10 mouse cellular contexts compared by ENCODE assay signal in the genomic region with DNA sequence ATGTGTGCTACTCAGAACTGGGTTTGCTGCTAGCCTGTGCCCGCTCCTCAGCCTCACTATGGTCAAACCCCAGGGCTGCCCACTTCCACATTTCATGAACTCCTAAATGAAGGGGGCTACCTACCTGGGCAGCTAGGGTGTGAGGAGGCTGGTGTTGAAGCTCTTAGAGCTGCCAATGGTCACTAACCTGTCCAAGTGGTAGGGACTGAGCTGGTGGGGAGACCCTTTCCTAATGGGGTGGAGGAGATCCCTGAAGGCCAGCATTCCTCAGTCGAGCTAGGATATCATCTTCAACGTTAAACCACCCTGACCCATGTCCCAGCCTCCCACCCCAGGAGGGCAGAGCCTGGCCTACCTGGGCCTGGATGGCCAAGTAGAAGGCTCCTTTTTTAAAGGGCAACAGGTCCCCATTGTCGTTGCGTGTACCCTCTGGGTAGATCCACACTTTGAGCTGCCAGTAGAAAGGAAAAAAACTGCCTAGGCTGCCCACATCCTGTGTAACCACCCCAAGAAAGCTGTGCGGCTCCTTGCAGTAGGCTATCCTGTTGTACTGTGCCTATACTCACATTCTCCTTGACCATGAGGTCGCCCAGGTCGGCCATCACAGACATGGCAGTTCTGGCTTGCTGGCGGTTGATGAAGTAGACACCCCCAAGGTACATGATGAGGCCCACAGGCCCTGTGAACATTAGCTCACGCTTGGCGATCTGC. TPM values are rescaled to one million over a fixed set of nuclear protein-coding genes. Genes with fewer than 3 reads are reported as not detected.
DNase-seq lines count a peak whose midpoint lies in the region; ATAC-seq and TF ChIP-seq lines count a peak whose summit lies in the region.
"Had no signal": no experiment of that assay in that cellular context is flagged by ENCODE, and none has a peak within 500 bp of the region (broad histone marks: within the 10 kb centered on the region; RNA-seq: fewer than 3 reads in every experiment).

No protein-coding gene starts in this region.

- TF ChIP-seq CTCF in lung, embryonic 14.5 days (IDR thresholded peaks at IDR 0.05; ENCODE audit: low read depth), result no peak
- no peak for TF ChIP-seq CTCF in lung, adult 2 months (IDR thresholded peaks at IDR 0.05; ENCODE audit: insufficient read depth, low read length)
- TF ChIP-seq CTCF in intestine, postnatal 0 days (IDR thresholded peaks at IDR 0.05; ENCODE audit: low read depth), result no peak

- H3K27ac ChIP-seq in lung, embryonic 14.5 days (ENCODE audit: low read depth), result no peak overlapping the region
- H3K27ac ChIP-seq in intestine, postnatal 0 days (ENCODE audit: low read depth, low read length), result peak overlapping the region; percentile 51
- peak overlapping the region; percentile 55 for H3K27ac ChIP-seq in stomach, embryonic 15.5 days
- no peak overlapping the region for H3K27ac ChIP-seq in forebrain, embryonic 11.5 days (ENCODE audit: low read depth, low read length)
- H3K27ac ChIP-seq: layer of hippocampus, adult 2 months had no signal

- H3K36me3 ChIP-seq in lung, embryonic 14.5 days (ENCODE audit: insufficient read depth), result peaks cover 28% of the 10 kb centered on the region
- peaks cover 44% of the 10 kb centered on the region for H3K36me3 ChIP-seq in intestine, postnatal 0 days (ENCODE audit: control insufficient read depth, insufficient read depth)
- peaks cover 21% of the 10 kb centered on the region for H3K36me3 ChIP-seq in stomach, embryonic 15.5 days
- no peaks in the 10 kb centered on the region for H3K36me3 ChIP-seq in forebrain, embryonic 11.5 days (ENCODE audit: control insufficient read depth, insufficient read depth, low read length)

- no peak overlapping the region for H3K9ac ChIP-seq in lung, embryonic 14.5 days
- no peak overlapping the region for H3K9ac ChIP-seq in intestine, postnatal 0 days (ENCODE audit: low read depth, low read length)
- no peak overlapping the region for H3K9ac ChIP-seq in stomach, embryonic 15.5 days
- H3K9ac ChIP-seq in forebrain, embryonic 11.5 days (ENCODE audit: low read length), result no peak overlapping the region

- no peak overlapping the region for H3K4me2 ChIP-seq in lung, embryonic 14.5 days
- 0 out of 2 replicates have a peak overlapping the region, but pooled peaks have one; percentile 30 for H3K4me2 ChIP-seq in intestine, postnatal 0 days (replicated peaks; ENCODE audit: low read depth)
- no peak overlapping the region for H3K4me2 ChIP-seq in stomach, embryonic 15.5 days
- H3K4me2 ChIP-seq in forebrain, embryonic 11.5 days (ENCODE audit: low read depth, low read length, severe bottlenecking), result no peak overlapping the region

- no peak; the same call in 1 of the 2 replicates for ATAC-seq in lung, embryonic 14.5 days (ENCODE audit: insufficient read depth)
- ATAC-seq in intestine, postnatal 0 days, result no peak
- no peak for ATAC-seq in stomach, embryonic 15.5 days (ENCODE audit: insufficient read depth, low FRiP score, low read depth)
- ATAC-seq in forebrain, embryonic 11.5 days (replicated peaks; ENCODE audit: low FRiP score), result no peak; the same call in 1 of the 2 replicates

- TF ChIP-seq POLR2A in lung, adult 2 months (IDR thresholded peaks at IDR 0.05; ENCODE audit: borderline replicate concordance, extremely low read depth, low read depth, low read length), result no peak

- WGBS in lung, embryonic 14.5 days, result 77% methylated on average over 11 of the region's 11 CpGs
- 49% methylated on average over 11 of the region's 11 CpGs for whole genome bisulfite sequencing in lung, adult 2 months
- WGBS in intestine, postnatal 0 days, result 80% methylated on average over 11 of the region's 11 CpGs
- WGBS in stomach, embryonic 15.5 days, result 80% methylated on average over 11 of the region's 11 CpGs
- WGBS in forebrain, embryonic 11.5 days, result 91% methylated on average over 11 of the region's 11 CpGs

- no peaks in the 10 kb centered on the region for H3K4me1 ChIP-seq in lung, embryonic 14.5 days (ENCODE audit: insufficient read depth)
- peaks cover 5% of the 10 kb centered on the region for H3K4me1 ChIP-seq in lung, adult 2 months (ENCODE audit: control insufficient read depth, insufficient read depth, low read length)
- 0 out of 2 replicates have a peak, but pooled peaks cover 8% of the 10 kb centered on the region for H3K4me1 ChIP-seq in intestine, postnatal 0 days (replicated peaks; ENCODE audit: control insufficient read depth, insufficient read depth, low read length)
- H3K4me1 ChIP-seq in stomach, embryonic 15.5 days, result peaks cover 10% of the 10 kb centered on the region; the same call in 1 of the 2 replicates
- no peaks in the 10 kb centered on the region for H3K4me1 ChIP-seq in forebrain, embryonic 11.5 days (replicated peaks; ENCODE audit: control insufficient read depth, insufficient read depth, low read length)

- no peak overlapping the region for H3K4me3 ChIP-seq in lung, embryonic 14.5 days (ENCODE audit: low read depth, low read length)
- H3K4me3 ChIP-seq in lung, adult 2 months (replicated peaks; ENCODE audit: extremely low read depth, low read depth, low read length), result no peak overlapping the region
- no peak overlapping the region for H3K4me3 ChIP-seq in intestine, postnatal 0 days (ENCODE audit: low read depth, low read length)
- H3K4me3 ChIP-seq in stomach, embryonic 15.5 days (replicated peaks), result no peak overlapping the region
- no peak overlapping the region for H3K4me3 ChIP-seq in forebrain, embryonic 11.5 days (ENCODE audit: low read depth, low read length)
- H3K4me3 ChIP-seq: layer of hippocampus, adult 2 months had no signal

- H3K27me3 ChIP-seq in lung, embryonic 14.5 days (ENCODE audit: insufficient read depth, low read length), result no peaks in the 10 kb centered on the region
- H3K27me3 ChIP-seq in intestine, postnatal 0 days (replicated peaks; ENCODE audit: control insufficient read depth, insufficient read depth, low read length), result no peaks in the 10 kb centered on the region
- H3K27me3 ChIP-seq in stomach, embryonic 15.5 days (replicated peaks), result no peaks in the 10 kb centered on the region
- H3K27me3 ChIP-seq in forebrain, embryonic 11.5 days (ENCODE audit: control insufficient read depth, insufficient read depth, low read length), result no peaks in the 10 kb centered on the region

- no peaks in the 10 kb centered on the region for H3K9me3 ChIP-seq in lung, embryonic 14.5 days (ENCODE audit: low read depth, low read length)
- H3K9me3 ChIP-seq in intestine, postnatal 0 days (ENCODE audit: control insufficient read depth), result no peaks in the 10 kb centered on the region
- no peaks in the 10 kb centered on the region for H3K9me3 ChIP-seq in stomach, embryonic 15.5 days
- no peaks in the 10 kb centered on the region for H3K9me3 ChIP-seq in forebrain, embryonic 11.5 days (ENCODE audit: control insufficient read depth, low read length)

- DNase-seq in heart, adult 11 months, result peak; percentile 95
- no peak for DNase-seq in heart, adult 9 months (ENCODE audit: low spot score in 2 of 2)
- peak; percentile 22 for DNase-seq in lung, embryonic 14.5 days
- DNase-seq in lung, adult 2 months, result no peak
- DNase-seq in forebrain, embryonic 11.5 days (ENCODE audit: low spot score), result no peak
- no peak for DNase-seq in layer of hippocampus, adult 11-12 months (ENCODE audit: low spot score)

RNA-seq across cellular contexts. Expression of a gene that starts 8.3 kb away (rescaled TPM):
- 30.2 and 32.9 TPM in 2 replicates for polyA plus RNA-seq in lung, embryonic 14.5 days (2014; fragmentation: Nextera tagmentation; extraction: Ambion mirVana)
- polyA plus RNA-seq in lung, adult 2 months (2012; rRNA removed), result 106 and 134 TPM in 2 replicates
- polyA plus RNA-seq in intestine, postnatal 0 days (2015; fragmentation: Nextera tagmentation; extraction: Ambion mirVana), result 124 and 128 TPM in 2 replicates
- 60.1 and 63.4 TPM in 2 replicates for polyA plus RNA-seq in stomach, embryonic 15.5 days (2015; fragmentation: Nextera tagmentation; extraction: Ambion mirVana)
- polyA plus RNA-seq in forebrain, embryonic 11.5 days (2014; fragmentation: Nextera tagmentation; extraction: Ambion mirVana), result 6.0 and 8.9 TPM in 2 replicates

RNA-seq across cellular contexts. Expression of a gene that starts 9.4 kb away (rescaled TPM):
- not detected in 2 replicates for polyA plus RNA-seq in lung, embryonic 14.5 days (2014; fragmentation: Nextera tagmentation; extraction: Ambion mirVana)
- polyA plus RNA-seq in lung, adult 2 months (2012; rRNA removed), result not detected in 2 replicates
- not detected in 2 replicates for polyA plus RNA-seq in intestine, postnatal 0 days (2015; fragmentation: Nextera tagmentation; extraction: Ambion mirVana)
- not detected in 2 replicates for polyA plus RNA-seq in stomach, embryonic 15.5 days (2015; fragmentation: Nextera tagmentation; extraction: Ambion mirVana)
- not detected in 2 replicates for polyA plus RNA-seq in forebrain, embryonic 11.5 days (2014; fragmentation: Nextera tagmentation; extraction: Ambion mirVana)
- polyA plus RNA-seq: hindbrain, embryonic 11.5 days had no signal

RNA-seq across cellular contexts. Expression of a gene that starts 16.1 kb away (rescaled TPM):
- polyA plus RNA-seq in lung, embryonic 14.5 days (2014; fragmentation: Nextera tagmentation; extraction: Ambion mirVana), result 269 and 311 TPM in 2 replicates
- polyA plus RNA-seq in lung, adult 2 months (2012; rRNA removed), result 1,942 and 2,032 TPM in 2 replicates
- polyA plus RNA-seq in intestine, postnatal 0 days (2015; fragmentation: Nextera tagmentation; extraction: Ambion mirVana), result 54.4 and 65.2 TPM in 2 replicates
- 121 and 128 TPM in 2 replicates for polyA plus RNA-seq in stomach, embryonic 15.5 days (2015; fragmentation: Nextera tagmentation; extraction: Ambion mirVana)
- 58.4 and 63.7 TPM in 2 replicates for polyA plus RNA-seq in forebrain, embryonic 11.5 days (2014; fragmentation: Nextera tagmentation; extraction: Ambion mirVana)

RNA-seq across cellular contexts. Expression of a gene that starts 32.4 kb away (rescaled TPM):
- polyA plus RNA-seq in lung, embryonic 14.5 days (2014; fragmentation: Nextera tagmentation; extraction: Ambion mirVana), result 28.3 and 30.0 TPM in 2 replicates
- 13.1 and 15.1 TPM in 2 replicates for polyA plus RNA-seq in lung, adult 2 months (2012; rRNA removed)
- polyA plus RNA-seq in intestine, postnatal 0 days (2015; fragmentation: Nextera tagmentation; extraction: Ambion mirVana), result 6.8 and 6.9 TPM in 2 replicates
- polyA plus RNA-seq in stomach, embryonic 15.5 days (2015; fragmentation: Nextera tagmentation; extraction: Ambion mirVana), result 28.9 and 33.7 TPM in 2 replicates
- 49.8 and 63.8 TPM in 2 replicates for polyA plus RNA-seq in forebrain, embryonic 11.5 days (2014; fragmentation: Nextera tagmentation; extraction: Ambion mirVana)

Comparison
In these comparisons a context has a peak if more than half of its experiments do, and no peak if none do; other contexts are left out.
1. DNase-seq: peak in heart, adult 11 months (single experiment) and lung, embryonic 14.5 days (single experiment); none in heart, adult 9 months (0 of 2), lung, adult 2 months (single experiment), forebrain, embryonic 11.5 days (single experiment) and layer of hippocampus, adult 11-12 months (single experiment).
2. H3K27ac ChIP-seq: peak in intestine, postnatal 0 days (single experiment) and stomach, embryonic 15.5 days (single experiment); none in lung, embryonic 14.5 days (single experiment) and forebrain, embryonic 11.5 days (single experiment).